Mouse (Mus musculus) spleen, adult 2 months (tissue): ENCODE results near the gene Glyr1.

Experiments
- CTCF ChIP-seq: fragments of 200-500 bp; IDR thresholded peaks from 2 replicates; pipeline ENCODE4 v1.5.1; 2011; ENCODE audit warnings: mild to moderate bottlenecking, inconsistent platforms; ENCODE audit not compliant: insufficient read depth, insufficient read length, insufficient replicate concordance; ENCODE audit errors: extremely low read depth
- POLR2A ChIP-seq: fragments of 200-500 bp; IDR thresholded peaks from 2 replicates; pipeline ENCODE4 v1.6.1; 2011; ENCODE audit warnings: low read depth, low read length, inconsistent platforms

DNA sequence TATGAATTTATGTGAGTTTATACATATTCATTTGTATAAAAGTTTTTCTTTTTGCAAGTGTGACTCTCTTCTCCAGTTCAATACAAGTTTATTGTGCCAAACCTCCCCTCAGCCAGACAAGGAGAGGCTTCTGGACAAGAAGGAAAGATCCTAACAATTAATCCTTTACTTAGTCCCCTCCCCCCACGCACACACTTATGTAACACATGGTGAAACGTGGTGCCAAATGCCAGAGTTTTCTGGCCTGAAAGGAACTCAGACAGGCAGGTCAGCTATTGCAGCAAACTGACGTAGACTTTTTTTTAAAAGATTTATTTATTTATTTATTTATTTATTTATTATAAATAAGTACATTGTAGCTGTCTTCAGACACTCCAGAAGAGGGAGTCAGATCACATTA, 49.1 kb downstream of the Glyr1 start:
- no peak for TF ChIP-seq CTCF
- TF ChIP-seq POLR2A = no peak
